9 mouse cellular contexts compared by ENCODE assay signal in genomic region chr8:119912643-119913042, GRCm38 (mm10). TPM values are rescaled to one million over a fixed set of nuclear protein-coding genes. Genes with fewer than 3 reads are reported as not detected.
A peak's percentile ranks its signal among the peaks of the same experiment; 100 is the strongest.
DNase-seq lines count a peak whose midpoint lies in the region; ATAC-seq and TF ChIP-seq lines count a peak whose summit lies in the region.
"Had no signal": no experiment of that assay in that cellular context is flagged by ENCODE, and none has a peak within 500 bp of the region (broad histone marks: within the 10 kb centered on the region; RNA-seq: fewer than 3 reads in every experiment).

No protein-coding gene starts in this region.

- H3K27me3 ChIP-seq in heart, embryonic 11.5 days (ENCODE audit: control insufficient read depth, insufficient read depth, low read length), result no peaks in the 10 kb centered on the region
- no peaks in the 10 kb centered on the region for H3K27me3 ChIP-seq in MEL (ENCODE audit: control insufficient read depth in 1 of 2, insufficient read depth in 2 of 2, low read length in 2 of 2)
- H3K27me3 ChIP-seq in hindbrain, embryonic 12.5 days, result no peaks in the 10 kb centered on the region
- H3K27me3 ChIP-seq in midbrain, embryonic 10.5 days (ENCODE audit: low read depth, poor library complexity, severe bottlenecking), result peaks cover 6% of the 10 kb centered on the region
- no peaks in the 10 kb centered on the region for H3K27me3 ChIP-seq in cerebellum, adult 2 months (ENCODE audit: control insufficient read depth, insufficient read depth, low read length)

- no peak for TF ChIP-seq EP300 in MEL (IDR thresholded peaks at IDR 0.05; ENCODE audit: low read depth in 1 of 2, low read length in 2 of 2)

- no peaks in the 10 kb centered on the region for H3K36me3 ChIP-seq in heart, embryonic 11.5 days (ENCODE audit: control insufficient read depth, insufficient read depth, low read length)
- peaks cover 8 to 53% of the 10 kb centered on the region in 2 experiments; a peak in 3 of 4 replicates for H3K36me3 ChIP-seq in MEL (ENCODE audit: control insufficient read depth in 1 of 2, insufficient read depth in 2 of 2, low read length in 2 of 2)
- H3K36me3 ChIP-seq in hindbrain, embryonic 12.5 days, result no peaks in the 10 kb centered on the region
- H3K36me3 ChIP-seq in midbrain, embryonic 10.5 days, result peaks cover 7% of the 10 kb centered on the region

- peaks cover 70% of the 10 kb centered on the region for H3K79me2 ChIP-seq in MEL (ENCODE audit: control insufficient read depth, insufficient read depth, low read length, poor library complexity)

- peak overlapping the region; percentile 64 for H3K4me3 ChIP-seq in heart, embryonic 11.5 days (ENCODE audit: low read depth, low read length)
- H3K4me3 ChIP-seq in MEL (ENCODE audit: control insufficient read depth in 1 of 2, insufficient read depth in 1 of 2, low read depth in 2 of 2, low read length in 2 of 2), result peak overlapping the region; percentile 63 to 93
- H3K4me3 ChIP-seq in hindbrain, embryonic 12.5 days, result peak overlapping the region; percentile 75; the same call in 1 of the 2 replicates
- peak overlapping the region; percentile 85 for H3K4me3 ChIP-seq in midbrain, embryonic 10.5 days
- H3K4me3 ChIP-seq in cerebellum, adult 2 months (replicated peaks; ENCODE audit: insufficient read depth, low read depth, low read length), result no peak overlapping the region

- H3K9me3 ChIP-seq in heart, embryonic 11.5 days (replicated peaks; ENCODE audit: control insufficient read depth, low read length), result no peaks in the 10 kb centered on the region
- no peaks in the 10 kb centered on the region for H3K9me3 ChIP-seq in MEL (replicated peaks; ENCODE audit: insufficient read depth, low read length)
- no peaks in the 10 kb centered on the region for H3K9me3 ChIP-seq in hindbrain, embryonic 12.5 days (replicated peaks)
- H3K9me3 ChIP-seq in midbrain, embryonic 10.5 days (replicated peaks), result no peaks in the 10 kb centered on the region

- intact Hi-C loops in heart, postnatal 25 days (cut with DNase I), result loop anchor here (5.0 kb wide), 1 partner anchor 50 kb away; the partner anchor contains the start of gene Klhl36

- WGBS in heart, embryonic 11.5 days (ENCODE audit: insufficient replicate concordance), result 42% methylated on average over 6 of the region's 6 CpGs
- 46% methylated on average over 6 of the region's 6 CpGs for WGBS in hindbrain, embryonic 12.5 days
- WGBS in midbrain, embryonic 10.5 days, result 49% methylated on average over 6 of the region's 6 CpGs
- 58% methylated on average over 6 of the region's 6 CpGs for WGBS in cerebellum, adult 2 months

- TF ChIP-seq CTCF in MEL (IDR thresholded peaks at IDR 0.05 in 2 of 3, conservative IDR thresholded peaks at IDR 0.05 in 1 of 3; ENCODE audit: control insufficient read depth in 1 of 3, insufficient read depth in 1 of 3, low read depth in 2 of 3, low read length in 3 of 3, poor library complexity in 1 of 3, severe bottlenecking in 1 of 3), result no peak
- TF ChIP-seq CTCF in cerebellum, adult 2 months (IDR thresholded peaks at IDR 0.05; ENCODE audit: borderline replicate concordance, insufficient read depth, low read depth, low read length), result no peak

- no peak for TF ChIP-seq POLR2A in MEL (IDR thresholded peaks at IDR 0.05; ENCODE audit: control insufficient read depth in 1 of 2, insufficient read depth in 1 of 2, low read depth in 1 of 2, low read length in 2 of 2, poor library complexity in 1 of 2)
- TF ChIP-seq POLR2A in cerebellum, adult 2 months (IDR thresholded peaks at IDR 0.05; ENCODE audit: borderline replicate concordance, insufficient read depth, low read length), result no peak

- no peak for TF ChIP-seq RAD21 in MEL (IDR thresholded peaks at IDR 0.05; ENCODE audit: low read depth, low read length)

- 0 out of 2 replicates have a peak overlapping the region, but pooled peaks have one; percentile 47 for H3K9ac ChIP-seq in heart, embryonic 11.5 days (ENCODE audit: low read depth, low read length)
- peak overlapping the region; percentile 92 for H3K9ac ChIP-seq in MEL (ENCODE audit: control insufficient read depth, low read depth, low read length, poor library complexity, severe bottlenecking)
- H3K9ac ChIP-seq in hindbrain, embryonic 12.5 days, result peak overlapping the region; percentile 43; the same call in 1 of the 2 replicates

- H3K4me2 ChIP-seq in heart, embryonic 11.5 days, result peak overlapping the region; percentile 81
- peak overlapping the region; percentile 80 for H3K4me2 ChIP-seq in hindbrain, embryonic 12.5 days (replicated peaks)

- H3K4me1 ChIP-seq in heart, embryonic 11.5 days (ENCODE audit: control insufficient read depth, insufficient read depth, low read length), result peaks cover 48% of the 10 kb centered on the region
- H3K4me1 ChIP-seq in MEL (ENCODE audit: control insufficient read depth in 1 of 2, insufficient read depth in 2 of 2, low read length in 2 of 2), result peaks cover 25 to 56% of the 10 kb centered on the region in 2 experiments
- H3K4me1 ChIP-seq in hindbrain, embryonic 12.5 days, result peaks cover 45% of the 10 kb centered on the region
- peaks cover 65% of the 10 kb centered on the region for H3K4me1 ChIP-seq in midbrain, embryonic 10.5 days
- H3K4me1 ChIP-seq in cerebellum, adult 2 months (ENCODE audit: control insufficient read depth, insufficient read depth, low read length), result peaks cover 12% of the 10 kb centered on the region

- no peak for DNase-seq in heart, postnatal 25 days (ENCODE audit: low spot score)
- DNase-seq in MEL (ENCODE audit: low read depth, low spot score), result no peak
- no peak for DNase-seq in midbrain, embryonic 10.5 days (ENCODE audit: low spot score)
- DNase-seq in cerebellum, adult 2 months, result no peak
- DNase-seq in right cerebral cortex, postnatal 14 days, result no peak
- no peak for DNase-seq in thymus, postnatal 25 days

- ATAC-seq in heart, embryonic 11.5 days (replicated peaks; ENCODE audit: insufficient number of reproducible peaks, low FRiP score, low TSS enrichment), result no peak
- ATAC-seq in hindbrain, embryonic 12.5 days (ENCODE audit: low FRiP score), result no peak

- H3K27ac ChIP-seq in heart, embryonic 11.5 days (ENCODE audit: low read depth, low read length), result no peak overlapping the region
- H3K27ac ChIP-seq in MEL (ENCODE audit: control insufficient read depth, low read depth, low read length), result no peak overlapping the region
- H3K27ac ChIP-seq in hindbrain, embryonic 12.5 days, result no peak overlapping the region
- H3K27ac ChIP-seq in midbrain, embryonic 10.5 days (replicated peaks), result no peak overlapping the region
- H3K27ac ChIP-seq in cerebellum, adult 2 months (ENCODE audit: insufficient read depth, low read length), result no peak overlapping the region

TF ChIP-seq in MEL, 35 proteins besides CTCF, POLR2A, EP300 and RAD21 (continues in another document):
- TF ChIP-seq POLR2AphosphoS2 (IDR thresholded peaks at IDR 0.05; ENCODE audit: low read length), result no peak
- TF ChIP-seq BHLHE40 (IDR thresholded peaks at IDR 0.05; ENCODE audit: borderline replicate concordance, low read depth, low read length), result no peak
- TF ChIP-seq USF2 (IDR thresholded peaks at IDR 0.05; ENCODE audit: borderline replicate concordance in 1 of 2, insufficient read depth in 1 of 2, low read depth in 1 of 2, low read length in 2 of 2), result no peak
- TF ChIP-seq RCOR1 (IDR thresholded peaks at IDR 0.05; ENCODE audit: low read depth, low read length), result no peak
- no peak for TF ChIP-seq ELF1 (IDR thresholded peaks at IDR 0.05; ENCODE audit: low read depth, low read length)
- no peak for TF ChIP-seq MYB (IDR thresholded peaks at IDR 0.05; ENCODE audit: low read depth, low read length)
- no peak for TF ChIP-seq TCF12 (IDR thresholded peaks at IDR 0.05; ENCODE audit: low read depth, low read length)
- TF ChIP-seq E2F4 (IDR thresholded peaks at IDR 0.05; ENCODE audit: borderline replicate concordance, low read depth, low read length), result no peak
- TF ChIP-seq SIN3A (IDR thresholded peaks at IDR 0.05; ENCODE audit: low read length), result no peak
- no peak for TF ChIP-seq UBTF (IDR thresholded peaks at IDR 0.05; ENCODE audit: borderline replicate concordance, insufficient read depth, low read depth, low read length)
- no peak for TF ChIP-seq POLR2AphosphoS5 (IDR thresholded peaks at IDR 0.05; ENCODE audit: borderline replicate concordance, low read depth, low read length)
- no peak for TF ChIP-seq MXI1 (IDR thresholded peaks at IDR 0.05; ENCODE audit: low read depth, low read length)
- no peak for TF ChIP-seq USF1 (IDR thresholded peaks at IDR 0.05; ENCODE audit: low read depth, low read length)
- no peak for TF ChIP-seq ZMIZ1 (IDR thresholded peaks at IDR 0.05; ENCODE audit: low read depth, low read length)
- no peak for TF ChIP-seq MYC (IDR thresholded peaks at IDR 0.05; ENCODE audit: low read depth, low read length)

RNA-seq across cellular contexts. Expression of gene Gm20388, which starts 2.0 kb away (rescaled TPM):
- polyA plus RNA-seq in heart, embryonic 11.5 days (2014; fragmentation: Nextera tagmentation; extraction: Ambion mirVana), result 6.4 TPM in 1 of 2 replicates, not detected in the other
- 1 to 10 TPM in 1 of 2 experiments, not detected in 1; 2.7 TPM for total RNA-seq in heart, postnatal 25 days (2021)
- total RNA-seq in MEL (2012; rRNA removed), result 8.1 and 11.1 TPM in 2 replicates
- 10 to 100 TPM in 1 of 2 experiments, not detected in 1; 17.8 TPM for polyA plus RNA-seq in MEL (2012; ENCODE audit: insufficient read depth in 1 of 2, insufficient read length in 2 of 2, low read depth in 1 of 2, low replicate concordance in 2 of 2, missing spikeins in 1 of 2)
- not detected in 2 replicates for polyA plus RNA-seq in hindbrain, embryonic 12.5 days (2016; fragmentation: Nextera tagmentation; extraction: Ambion mirVana)
- polyA plus RNA-seq in midbrain, embryonic 10.5 days (2016; fragmentation: Nextera tagmentation; extraction: Ambion mirVana), result 7.1 and 7.3 TPM in 2 replicates
- polyA plus RNA-seq in cerebellum, adult 2 months (2012; rRNA removed), result 18.7 and 24.4 TPM in 2 replicates
- polyA plus RNA-seq: heart, postnatal 0 days had no signal

RNA-seq across cellular contexts. Expression of gene Usp10, which starts 2.5 kb away (rescaled TPM):
- 99.2 and 104 TPM in 2 replicates for polyA plus RNA-seq in heart, embryonic 11.5 days (2014; fragmentation: Nextera tagmentation; extraction: Ambion mirVana)
- 10 to 100 TPM; 44.4 to 44.8 TPM for total RNA-seq in heart, postnatal 25 days (2021)
- total RNA-seq in MEL (2012; rRNA removed), result 205 and 227 TPM in 2 replicates
- 100 to 1,000 TPM; 263 to 398 TPM for polyA plus RNA-seq in MEL (2012; ENCODE audit: insufficient read depth in 1 of 2, insufficient read length in 2 of 2, low read depth in 1 of 2, low replicate concordance in 2 of 2, missing spikeins in 1 of 2)
- polyA plus RNA-seq in hindbrain, embryonic 12.5 days (2016; fragmentation: Nextera tagmentation; extraction: Ambion mirVana), result 137 and 141 TPM in 2 replicates
- 220 and 227 TPM in 2 replicates for polyA plus RNA-seq in midbrain, embryonic 10.5 days (2016; fragmentation: Nextera tagmentation; extraction: Ambion mirVana)
- polyA plus RNA-seq in cerebellum, adult 2 months (2012; rRNA removed), result 96.4 and 110 TPM in 2 replicates

RNA-seq across cellular contexts. Expression of gene Klhl36, which starts 50.6 kb away (rescaled TPM):
- polyA plus RNA-seq in heart, embryonic 11.5 days (2014; fragmentation: Nextera tagmentation; extraction: Ambion mirVana), result 8.6 and 8.9 TPM in 2 replicates
- 1 to 10 TPM; 2.3 to 3.3 TPM for total RNA-seq in heart, postnatal 25 days (2021)
- 4.5 and 4.6 TPM in 2 replicates for total RNA-seq in MEL (2012; rRNA removed)
- 1 to 10 TPM in 1 of 2 experiments, not detected in 1; 6.6 TPM for polyA plus RNA-seq in MEL (2012; ENCODE audit: insufficient read depth in 1 of 2, insufficient read length in 2 of 2, low read depth in 1 of 2, low replicate concordance in 2 of 2, missing spikeins in 1 of 2)
- polyA plus RNA-seq in hindbrain, embryonic 12.5 days (2016; fragmentation: Nextera tagmentation; extraction: Ambion mirVana), result 12.2 and 12.8 TPM in 2 replicates
- 12.8 and 13.0 TPM in 2 replicates for polyA plus RNA-seq in midbrain, embryonic 10.5 days (2016; fragmentation: Nextera tagmentation; extraction: Ambion mirVana)
- 12.7 and 15.3 TPM in 2 replicates for polyA plus RNA-seq in cerebellum, adult 2 months (2012; rRNA removed)
